ENCODE assay signal across 9 mouse cellular contexts in genomic region chr17:87447612-87448200, GRCm38 (mm10). TPM values are rescaled to one million over a fixed set of nuclear protein-coding genes. Genes with fewer than 3 reads are reported as not detected.
A peak's percentile ranks its signal among the peaks of the same experiment; 100 is the strongest.
DNase-seq lines count a peak whose midpoint lies in the region; ATAC-seq and TF ChIP-seq lines count a peak whose summit lies in the region.
"Had no signal": no experiment of that assay in that cellular context is flagged by ENCODE, and none has a peak within 500 bp of the region (broad histone marks: within the 10 kb centered on the region; RNA-seq: fewer than 3 reads in every experiment).

No protein-coding gene starts in this region.

- 0 out of 2 replicates have a peak, but pooled peaks have one; percentile 10 for ATAC-seq in hindbrain, embryonic 11.5 days (ENCODE audit: low FRiP score)
- no peak for ATAC-seq in midbrain, embryonic 13.5 days

- H3K4me3 ChIP-seq in left cerebral cortex, adult 2 months: peak overlapping the region; percentile 88
- peak overlapping the region; percentile 88 for H3K4me3 ChIP-seq in hindbrain, embryonic 11.5 days (ENCODE audit: low read depth, low read length)
- peak overlapping the region; percentile 91 for H3K4me3 ChIP-seq in midbrain, embryonic 13.5 days (replicated peaks)

- no peaks in the 10 kb centered on the region for H3K36me3 ChIP-seq in hindbrain, embryonic 11.5 days (ENCODE audit: control insufficient read depth, insufficient read depth, low read length)
- no peaks in the 10 kb centered on the region for H3K36me3 ChIP-seq in midbrain, embryonic 13.5 days

- peak overlapping the region; percentile 100 for H3K27ac ChIP-seq in left cerebral cortex, adult 2 months
- H3K27ac ChIP-seq in hindbrain, embryonic 11.5 days (ENCODE audit: low read depth, low read length): peak overlapping the region; percentile 98
- peak overlapping the region; percentile 99 for H3K27ac ChIP-seq in midbrain, embryonic 13.5 days

- WGBS in hindbrain, embryonic 11.5 days: 39% methylated on average over 12 of the region's 12 CpGs
- WGBS in midbrain, embryonic 13.5 days: 32% methylated on average over 12 of the region's 12 CpGs

- peak overlapping the region; percentile 99 for H3K9ac ChIP-seq in hindbrain, embryonic 11.5 days (ENCODE audit: low read depth, low read length)
- peak overlapping the region; percentile 99 for H3K9ac ChIP-seq in midbrain, embryonic 13.5 days (replicated peaks)

- no peak for TF ChIP-seq CTCF in left cerebral cortex, adult 2 months (IDR thresholded peaks at IDR 0.05)

- peak overlapping the region; percentile 59 for H3K4me2 ChIP-seq in hindbrain, embryonic 11.5 days (replicated peaks; ENCODE audit: low read depth, low read length)
- peak overlapping the region; percentile 61 for H3K4me2 ChIP-seq in midbrain, embryonic 13.5 days (replicated peaks)

- no peak for DNase-seq in left cerebral cortex, adult 2 months (ENCODE audit: extremely low spot score in 1 of 2, low spot score in 2 of 2)
- no peak for DNase-seq in left cerebral cortex, postnatal 14 days (ENCODE audit: low spot score in 2 of 2)
- DNase-seq in cerebellum, adult 8-10 months: peak; percentile 46
- no peak for DNase-seq in hindbrain, embryonic 11.5 days (ENCODE audit: low spot score)
- no peak for DNase-seq in left cerebral cortex, postnatal 4 days
- DNase-seq in gastrocnemius, postnatal 14 days: no peak
- no peak for DNase-seq in adrenal gland, postnatal 36 days

- no peaks in the 10 kb centered on the region for H3K27me3 ChIP-seq in hindbrain, embryonic 11.5 days (ENCODE audit: control insufficient read depth, insufficient read depth, low read length)
- no peaks in the 10 kb centered on the region for H3K27me3 ChIP-seq in midbrain, embryonic 13.5 days

- H3K4me1 ChIP-seq in hindbrain, embryonic 11.5 days (replicated peaks; ENCODE audit: control insufficient read depth, insufficient read depth, low read length): 0 out of 2 replicates have a peak, but pooled peaks cover 5% of the 10 kb centered on the region
- peaks cover 28% of the 10 kb centered on the region for H3K4me1 ChIP-seq in midbrain, embryonic 13.5 days (replicated peaks)

- H3K9me3 ChIP-seq in hindbrain, embryonic 11.5 days (ENCODE audit: control insufficient read depth, low read length): no peaks in the 10 kb centered on the region
- H3K9me3 ChIP-seq in midbrain, embryonic 13.5 days: no peaks in the 10 kb centered on the region

- intact Hi-C loops in left cerebral cortex, adult 2 months (cut with DNase I): loop anchor here (1.0 to 10.0 kb wide), 7 partner anchors 75 to 341 kb away; partner anchors contain the start of genes Msh2 and Socs5
- intact Hi-C loops in left cerebral cortex, postnatal 14 days (cut with DNase I): loop anchor here (5.0 kb wide), 3 partner anchors 115 to 130 kb away; no protein-coding TSS in a partner anchor
- intact Hi-C loops in left cerebral cortex, postnatal 4 days (cut with DNase I): loop anchor here (2.0 to 5.0 kb wide), 3 partner anchors 83 to 130 kb away; no protein-coding TSS in a partner anchor
- intact Hi-C loops in gastrocnemius, postnatal 14 days (cut with DNase I; ENCODE audit: low total_unique reads): loop anchor here (10.0 kb wide), 1 partner anchor 117 kb away; no protein-coding TSS in a partner anchor

RNA-seq across cellular contexts. Expression of gene Calm2, which starts 1.0 kb away (rescaled TPM):
- 1,000 to 10,000 TPM; 2,083 to 2,187 TPM for total RNA-seq in left cerebral cortex, adult 2 months (2021)
- total RNA-seq in left cerebral cortex, postnatal 14 days (2021): 1,000 to 10,000 TPM; 2,367 to 2,382 TPM
- 1,591 and 1,601 TPM in 2 replicates for polyA plus RNA-seq in hindbrain, embryonic 11.5 days (2014; fragmentation: Nextera tagmentation; extraction: Ambion mirVana)
- 1,571 and 1,689 TPM in 2 replicates for polyA plus RNA-seq in midbrain, embryonic 13.5 days (2015; fragmentation: Nextera tagmentation; extraction: Ambion mirVana)
- 1,000 to 10,000 TPM; 1,837 to 1,937 TPM for total RNA-seq in left cerebral cortex, postnatal 4 days (2021)
- total RNA-seq in gastrocnemius, postnatal 14 days (2021): 100 to 1,000 TPM; 175 to 251 TPM
- total RNA-seq in adrenal gland, postnatal 36 days (2021): 100 to 1,000 TPM; 420 to 539 TPM

RNA-seq across cellular contexts. Expression of gene Stpg4, which starts 20.2 kb away (rescaled TPM):
- not detected for total RNA-seq in left cerebral cortex, adult 2 months (2021)
- not detected for total RNA-seq in left cerebral cortex, postnatal 14 days (2021)
- polyA plus RNA-seq in hindbrain, embryonic 11.5 days (2014; fragmentation: Nextera tagmentation; extraction: Ambion mirVana): not detected in 2 replicates
- polyA plus RNA-seq in midbrain, embryonic 13.5 days (2015; fragmentation: Nextera tagmentation; extraction: Ambion mirVana): 0.37 TPM in 1 of 2 replicates, not detected in the other
- total RNA-seq in left cerebral cortex, postnatal 4 days (2021): not detected
- not detected for total RNA-seq in gastrocnemius, postnatal 14 days (2021)
- not detected for total RNA-seq in adrenal gland, postnatal 36 days (2021)
- total RNA-seq: left cerebral cortex, postnatal 36 days had no signal
